Mouse (Mus musculus) midbrain, embryonic 14.5 days (tissue): ENCODE measurements around the gene Man1c1. TPM values are rescaled to one million over a fixed set of nuclear protein-coding genes. Genes with fewer than 3 reads are reported as not detected.

Experiments
- ATAC-seq: fragments of 200-750 bp; cut with Nextera tagmentation; 2 replicates; pipeline ENCODE4 v1.8.0; 2017; ENCODE audit warnings: moderate number of reproducible peaks, moderate library complexity; ENCODE audit not compliant: low FRiP score, low TSS enrichment
- DNase-seq: peaks from one replicate; pipeline ENCODE4 v3.0.0-alpha.2; 2015
- H3K27ac ChIP-seq: fragments of 300-500 bp; sonication (generic); replicated peaks from 2 replicates; pipeline ENCODE4 v1.5.1; 2014; ENCODE audit warnings: mild to moderate bottlenecking, low read depth, low read length, moderate library complexity
- H3K27me3 ChIP-seq: fragments of 300-500 bp; sonication (generic); 2 replicates; pipeline ENCODE4 v1.6.1; 2014; ENCODE audit warnings: low read length, control low read depth, mixed read lengths; ENCODE audit not compliant: control insufficient read depth, insufficient read depth
- H3K36me3 ChIP-seq: fragments of 300-500 bp; sonication (generic); 2 replicates; pipeline ENCODE4 v1.6.1; 2014; ENCODE audit warnings: low read length, control low read depth; ENCODE audit not compliant: control insufficient read depth, insufficient read depth
- H3K4me1 ChIP-seq: fragments of 300-500 bp; sonication (generic); 2 replicates; pipeline ENCODE4 v1.6.1; 2014; ENCODE audit warnings: mild to moderate bottlenecking, antibody characterized with exemption, low read length, control low read depth; ENCODE audit not compliant: control insufficient read depth, insufficient read depth
- H3K4me2 ChIP-seq: fragments of 300-500 bp; sonication (generic); 2 replicates; pipeline ENCODE4 v1.6.1; 2014; ENCODE audit warnings: mild to moderate bottlenecking, low read length, moderate library complexity
- H3K4me3 ChIP-seq: fragments of 300-500 bp; sonication (generic); replicated peaks from 2 replicates; pipeline ENCODE4 v1.5.1; 2014; ENCODE audit warnings: low read depth, low read length
- H3K9ac ChIP-seq: fragments of 300-500 bp; sonication (generic); replicated peaks from 2 replicates; pipeline ENCODE4 v1.6.1; 2014; ENCODE audit warnings: mild to moderate bottlenecking, low read length, moderate library complexity
- H3K9me3 ChIP-seq: fragments of 300-500 bp; sonication (generic); 2 replicates; pipeline ENCODE4 v1.6.1; 2016; ENCODE audit warnings: low read length, control low read depth, mixed read lengths; ENCODE audit not compliant: control insufficient read depth
- WGBS: fragments of 180-500 bp; shearing (Covaris S2); extraction: QIAGEN DNeasy Blood & Tissue Kit; methylation state at CpG from one replicate; pipeline ENCODE4 v1.1.7; 2014; 5-methylcytosine and 5-hydroxymethylcytosine counted together
- polyA plus RNA-seq: library from polyadenylated mRNA; unstranded; fragments of >200 nt; fragmentation: Nextera tagmentation; extraction: Ambion mirVana; gene quantifications from 2 replicates; pipeline ENCODE4 v1.2.1, GENCODE M21; 2014

Gene Man1c1
- polyA plus RNA-seq, 1 experiment from 2014 or later = 4.9 TPM

GRCm38 (mm10) chr4:134548169-134548938, 155.7 kb downstream of the Man1c1 start:
- Histone ChIP-seq H3K9me3 (peaks cover 6% of the 10 kb centered on the region), H3K36me3 (peaks cover 50% of the 10 kb centered on the region), H3K4me2 (no peak overlapping the region), H3K4me3 (no peak overlapping the region), H3K9ac (no peak overlapping the region), H3K4me1 (no peaks in the 10 kb centered on the region), H3K27me3 (no peaks in the 10 kb centered on the region), H3K27ac (no peak overlapping the region)
- WGBS = 68% methylated on average over 18 of the region's 18 CpGs
- ATAC-seq (no peak), DNase-seq (no peak)

GRCm38 (mm10) chr4:134546814-134547705, 157.0 kb downstream of the Man1c1 start:
- ATAC-seq (no peak), DNase-seq (no peak)
- Histone ChIP-seq H3K36me3 (peaks cover 61% of the 10 kb centered on the region), H3K4me2 (no peak overlapping the region), H3K9me3 (peaks cover 6% of the 10 kb centered on the region), H3K9ac (no peak overlapping the region), H3K4me1 (no peaks in the 10 kb centered on the region), H3K27me3 (no peaks in the 10 kb centered on the region), H3K4me3 (no peak overlapping the region), H3K27ac (no peak overlapping the region)
- 73% methylated on average over 9 of the region's 9 CpGs for WGBS

GRCm38 (mm10) chr4:134543261-134543660, 160.8 kb downstream of the Man1c1 start:
- H3K27ac ChIP-seq = no peak overlapping the region
- H3K4me1 ChIP-seq = no peaks in the 10 kb centered on the region
- WGBS = 10% methylated on average over 5 of the region's 5 CpGs
- no peaks in the 10 kb centered on the region for H3K27me3 ChIP-seq
- peak; percentile 73 for ATAC-seq
- peaks cover 87% of the 10 kb centered on the region for H3K36me3 ChIP-seq
- no peak overlapping the region for H3K9ac ChIP-seq
- H3K4me2 ChIP-seq = no peak overlapping the region
- no peaks in the 10 kb centered on the region for H3K9me3 ChIP-seq
- peak; percentile 92 for DNase-seq
- H3K4me3 ChIP-seq = no peak overlapping the region

GRCm38 (mm10) chr4:134542726-134543125, 161.4 kb downstream of the Man1c1 start:
- H3K27me3 ChIP-seq = no peaks in the 10 kb centered on the region
- H3K36me3 ChIP-seq = peaks cover 83% of the 10 kb centered on the region
- H3K4me2 ChIP-seq = no peak overlapping the region
- no peak overlapping the region for H3K4me3 ChIP-seq
- no peaks in the 10 kb centered on the region for H3K9me3 ChIP-seq
- 93% methylated on average over 9 of the region's 9 CpGs for WGBS
- H3K9ac ChIP-seq = no peak overlapping the region
- H3K4me1 ChIP-seq = no peaks in the 10 kb centered on the region
- H3K27ac ChIP-seq = no peak overlapping the region
- 0 out of 2 replicates have a peak, but pooled peaks have one; percentile 5 for ATAC-seq
- DNase-seq = no peak

GRCm38 (mm10) chr4:134538997-134539580, 165.0 kb downstream of the Man1c1 start:
- Histone ChIP-seq H3K9ac (no peak overlapping the region), H3K4me2 (no peak overlapping the region), H3K36me3 (peaks cover 47% of the 10 kb centered on the region), H3K27me3 (no peaks in the 10 kb centered on the region), H3K27ac (no peak overlapping the region), H3K4me3 (no peak overlapping the region), H3K9me3 (no peaks in the 10 kb centered on the region), H3K4me1 (peaks cover 10% of the 10 kb centered on the region)
- ATAC-seq (no peak), DNase-seq (peak; percentile 36)
- WGBS = 82% methylated on average over 10 of the region's 10 CpGs

- 5% methylated on average over 8 of the region's 8 CpGs for WGBS
- peak overlapping the region; percentile 96 for H3K4me2 ChIP-seq
- ATAC-seq = peak; percentile 21; the same call in 1 of the 2 replicates
- peak overlapping the region; percentile 34; the same call in 1 of the 2 replicates for H3K9ac ChIP-seq
- DNase-seq = no peak
- H3K4me1 ChIP-seq = peaks cover 17% of the 10 kb centered on the region
- no peaks in the 10 kb centered on the region for H3K9me3 ChIP-seq
- H3K27ac ChIP-seq = no peak overlapping the region
- H3K4me3 ChIP-seq = peak overlapping the region; percentile 93
- H3K36me3 ChIP-seq = peaks cover 41% of the 10 kb centered on the region
- H3K27me3 ChIP-seq = no peaks in the 10 kb centered on the region
Measured at GRCm38 (mm10) chr4:134535787-134536151, 168.3 kb downstream of the Man1c1 start.

GRCm38 (mm10) chr4:134534932-134535786, 168.9 kb downstream of the Man1c1 start, which contains the start of gene Mtfr1l:
Gene Mtfr1l, minus strand, starts transcription at chr4:134535387.
- H3K9me3 ChIP-seq = no peaks in the 10 kb centered on the region
- H3K36me3 ChIP-seq = peaks cover 40% of the 10 kb centered on the region
- H3K4me3 ChIP-seq = peak within 1 kb of the TSS; percentile 93
- H3K27ac ChIP-seq = peak within 1 kb of the TSS; percentile 82
- H3K4me1 ChIP-seq = peaks cover 17% of the 10 kb centered on the region
- WGBS = under 1% methylated on average over 71 of the region's 71 CpGs
- H3K4me2 ChIP-seq = peak within 1 kb of the TSS; percentile 96
- ATAC-seq (peak; percentile 98), DNase-seq (peak; percentile 97)
- peak within 1 kb of the TSS; percentile 86 for H3K9ac ChIP-seq
- no peaks in the 10 kb centered on the region for H3K27me3 ChIP-seq
